Mouse (Mus musculus) cortical plate, adult 2 months (tissue): ENCODE measurements at regions not wholly inside any gene's neighbourhood (a gene's known extent, or its start where the extent isn't known, plus 50 kb on each side); places are given as distances from the start of the nearest gene placed in this dataset.
"Not testable (repeated sequence)": the region's sequence is repeated elsewhere in the genome, so short reads cannot be mapped to it uniquely, and the experiment has no call there.

Experiments used
- H3K27ac ChIP-seq: fragments of 200-500 bp; 2 replicates; pipeline ENCODE4 v1.5.1; 2012; ENCODE audit warnings: low read length, control low read depth, inconsistent platforms; ENCODE audit not compliant: insufficient read depth
- H3K4me1 ChIP-seq: fragments of 200-500 bp; 2 replicates; pipeline ENCODE4 v1.6.1; 2011; ENCODE audit warnings: low read length; ENCODE audit not compliant: control insufficient read depth, insufficient read depth
- H3K4me3 ChIP-seq: fragments of 200-500 bp; 2 replicates; pipeline ENCODE4 v1.5.1; 2011; ENCODE audit warnings: mild to moderate bottlenecking, low read length, control low read depth; ENCODE audit not compliant: insufficient read depth
- CTCF ChIP-seq: fragments of 200-500 bp; IDR thresholded peaks from 2 replicates; pipeline ENCODE4 v1.5.1; 2011; ENCODE audit warnings: mild to moderate bottlenecking, control low read depth, low read length; ENCODE audit not compliant: insufficient read depth; ENCODE audit errors: extremely low read depth
- POLR2A ChIP-seq: fragments of 200-500 bp; IDR thresholded peaks from 2 replicates; pipeline ENCODE4 v1.6.1; 2011; ENCODE audit warnings: mild to moderate bottlenecking, low read length, control low read depth; ENCODE audit not compliant: insufficient read depth; ENCODE audit errors: extremely low read depth

DNA sequence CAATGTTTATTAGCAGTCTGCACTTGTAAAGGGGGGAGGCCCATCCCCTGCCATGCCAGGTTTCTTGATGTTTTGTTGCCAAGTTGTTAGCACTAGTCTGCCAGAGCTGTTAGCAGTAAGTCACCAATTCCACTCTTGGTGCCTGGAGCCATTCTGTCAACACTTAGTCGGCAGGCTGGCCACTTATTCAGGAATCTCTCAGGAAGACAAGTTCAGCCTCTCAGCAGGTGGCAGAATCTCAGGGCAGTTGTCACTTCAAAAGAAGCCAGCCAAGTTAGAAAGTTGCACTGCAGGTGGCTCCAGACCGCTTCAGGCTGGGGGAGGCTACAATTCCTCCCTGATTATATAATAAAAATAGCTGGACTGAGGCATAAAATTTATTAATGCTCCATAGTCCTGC lies 424.2 kb downstream of the Cdh10 start:
- H3K4me1 ChIP-seq, H3K27ac ChIP-seq, H3K4me3 ChIP-seq: not testable (repeated sequence)

GRCm38 (mm10) chr15:19247489-19247888 lies 428.7 kb downstream of the Cdh10 start:
- no peak overlapping the region for H3K4me3 ChIP-seq
- no peak for TF ChIP-seq CTCF
- no peak for TF ChIP-seq POLR2A
- H3K27ac ChIP-seq, result no peak overlapping the region
- H3K4me1 ChIP-seq, result no peaks in the 10 kb centered on the region

GRCm38 (mm10) chr15:19275968-19276826 lies 457.4 kb downstream of the Cdh10 start:
- no peak for TF ChIP-seq POLR2A
- peak; percentile 81 for TF ChIP-seq CTCF
- no peak overlapping the region for H3K27ac ChIP-seq
- H3K4me3 ChIP-seq, result peak overlapping the region; percentile 24; the same call in 1 of the 2 replicates
- no peaks in the 10 kb centered on the region for H3K4me1 ChIP-seq

DNA sequence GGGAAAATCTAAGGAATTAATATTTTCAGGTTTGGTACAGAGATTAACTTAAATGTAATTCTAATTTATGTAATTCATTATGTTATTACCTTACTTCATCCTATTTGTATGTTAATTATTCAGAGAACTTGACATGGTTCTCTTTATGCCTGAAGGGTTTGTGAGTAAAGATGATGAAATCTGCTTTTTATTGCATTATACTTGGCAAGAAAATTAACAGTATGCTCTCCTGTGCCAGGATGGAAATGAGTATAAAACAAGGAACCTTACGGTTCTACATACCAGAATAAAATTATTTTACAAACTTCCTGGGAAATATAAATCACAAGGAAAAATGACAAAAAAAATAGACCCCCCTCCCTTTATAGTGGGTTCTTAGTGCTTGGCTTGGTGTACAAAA lies 497.6 kb downstream of the Cdh10 start:
- TF ChIP-seq POLR2A (no peak), CTCF (no peak)

DNA sequence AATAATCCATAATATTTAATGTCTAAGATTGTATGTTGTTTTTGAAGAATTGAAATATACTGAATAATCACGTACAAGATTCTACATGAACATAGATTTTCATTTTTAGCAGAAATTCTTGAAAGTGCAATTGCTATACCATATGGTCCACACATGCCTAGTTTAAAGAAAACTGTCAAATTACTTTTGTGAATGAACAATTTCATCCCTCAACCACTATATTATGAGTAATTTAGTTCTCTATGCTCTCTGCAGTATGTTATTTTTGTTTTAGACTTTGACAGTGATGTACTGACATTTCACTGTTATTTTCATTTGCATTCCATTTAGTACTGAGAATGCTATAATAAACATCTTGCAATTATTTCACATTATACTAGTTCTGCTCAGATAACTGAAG lies 537.6 kb downstream of the Cdh10 start:
- Histone ChIP-seq H3K4me3 (no peak overlapping the region), H3K27ac (no peak overlapping the region), H3K4me1 (no peaks in the 10 kb centered on the region)
- no peak for TF ChIP-seq CTCF
- no peak for TF ChIP-seq POLR2A

More for the DNA sequence above, 497.6 kb downstream of the Cdh10 start:
- Histone ChIP-seq H3K4me3 (no peak overlapping the region), H3K4me1 (no peaks in the 10 kb centered on the region), H3K27ac (no peak overlapping the region)

- TF ChIP-seq CTCF (peak; percentile 62), POLR2A (no peak)
- Histone ChIP-seq H3K4me3 (no peak overlapping the region), H3K4me1 (no peaks in the 10 kb centered on the region), H3K27ac (no peak overlapping the region)
These were observed 541.9 kb downstream of the Cdh10 start for GRCm38 (mm10) chr15:19360650-19361049.

- no peaks in the 10 kb centered on the region for H3K4me1 ChIP-seq
- no peak for TF ChIP-seq POLR2A
- TF ChIP-seq CTCF, result no peak
- no peak overlapping the region for H3K27ac ChIP-seq
- H3K4me3 ChIP-seq, result no peak overlapping the region
These were observed 571.2 kb downstream of the Cdh10 start for GRCm38 (mm10) chr15:19389951-19390350.

DNA sequence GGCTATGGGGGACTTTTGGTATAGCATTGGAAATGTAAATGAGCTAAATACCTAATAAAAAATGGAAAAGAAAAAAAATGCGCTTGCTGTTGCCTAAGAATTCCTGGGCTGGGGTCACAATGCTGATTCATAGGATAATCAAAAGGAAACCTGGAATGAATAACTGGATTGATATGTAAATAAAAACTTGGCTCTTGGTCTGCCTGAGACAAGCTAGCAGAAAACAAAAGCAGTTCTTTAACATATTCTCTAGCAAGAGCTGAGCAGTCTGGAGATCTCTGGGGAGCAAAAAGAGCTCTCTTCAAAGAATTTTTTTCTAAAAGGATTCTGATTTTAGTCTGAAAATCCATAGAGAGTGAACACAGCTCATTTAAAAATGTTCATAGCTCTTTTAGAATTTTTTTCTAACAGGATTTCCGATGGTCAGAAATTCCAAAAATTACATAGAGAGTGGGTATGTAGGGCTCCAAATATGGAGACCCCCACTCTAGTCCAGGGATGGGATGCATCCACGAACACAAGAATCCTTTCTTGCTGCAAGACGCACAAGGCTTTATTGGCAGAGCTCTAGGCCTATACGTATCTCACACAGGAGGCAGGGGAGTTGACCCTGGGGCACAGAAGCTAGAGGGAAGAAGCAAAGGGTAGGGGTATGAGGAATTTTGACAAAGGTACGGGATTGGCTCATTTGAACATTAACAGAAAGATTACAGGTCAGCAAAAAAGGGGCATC lies 572.7 kb downstream of the Cdh10 start:
- no peak overlapping the region for H3K27ac ChIP-seq
- TF ChIP-seq CTCF (no peak), POLR2A (no peak)

DNA sequence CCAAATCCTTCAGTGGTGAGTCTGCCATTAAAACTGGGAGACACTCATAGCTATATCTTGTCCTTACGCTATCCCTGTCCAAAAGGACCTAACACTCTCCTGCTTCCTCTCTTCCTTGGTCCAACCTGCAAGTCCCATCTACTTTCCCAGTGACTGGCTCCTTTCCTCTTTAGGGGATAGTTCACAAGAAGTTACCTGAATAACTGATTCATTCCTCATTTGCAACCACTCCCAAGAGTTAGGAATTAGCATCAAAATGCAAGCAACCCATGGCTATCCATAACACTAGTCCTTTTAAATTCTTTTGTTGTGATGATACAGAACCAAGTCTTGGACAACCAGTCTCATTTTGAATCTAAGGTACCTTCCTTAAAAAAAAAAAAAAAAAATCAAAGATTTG lies 576.9 kb downstream of the Cdh10 start:
- TF ChIP-seq POLR2A, result no peak
- no peak for TF ChIP-seq CTCF
- H3K4me3 ChIP-seq, result no peak overlapping the region
- no peak overlapping the region for H3K27ac ChIP-seq
- no peaks in the 10 kb centered on the region for H3K4me1 ChIP-seq

More for the DNA sequence above, 572.7 kb downstream of the Cdh10 start:
- Histone ChIP-seq H3K4me3 (no peak overlapping the region), H3K4me1 (no peaks in the 10 kb centered on the region)
